Mouse (Mus musculus) heart, postnatal 0 days (tissue): ENCODE data around the gene Gnb2. TPM values are rescaled to one million over a fixed set of nuclear protein-coding genes. Genes with fewer than 3 reads are reported as not detected.

Experiments used
- ATAC-seq: fragments of 200-750 bp; cut with Nextera tagmentation; 2 replicates; pipeline ENCODE4 v1.8.0; 2017; ENCODE audit warnings: low read depth, moderate number of reproducible peaks, moderate library complexity; ENCODE audit not compliant: insufficient read depth
- DNase-seq: peaks from one replicate; pipeline ENCODE4 v3.0.0-alpha.2; 2016; ENCODE audit warnings: low spot score
- H3K27ac ChIP-seq: fragments of 300-500 bp; sonication (generic); 2 replicates; pipeline ENCODE4 v1.5.1; 2014; ENCODE audit warnings: low read depth, mild to moderate bottlenecking
- H3K27me3 ChIP-seq: fragments of 300-500 bp; sonication (generic); 2 replicates; pipeline ENCODE4 v1.6.1; 2014; ENCODE audit warnings: low read length, mixed read lengths; ENCODE audit not compliant: control insufficient read depth, insufficient read depth
- H3K36me3 ChIP-seq: fragments of 300-500 bp; sonication (generic); replicated peaks from 2 replicates; pipeline ENCODE4 v1.6.1; 2014; ENCODE audit warnings: low read length, mixed read lengths; ENCODE audit not compliant: control insufficient read depth, insufficient read depth
- H3K4me1 ChIP-seq: fragments of 300-500 bp; sonication (generic); 2 replicates; pipeline ENCODE4 v1.6.1; 2014; ENCODE audit warnings: antibody characterized with exemption; ENCODE audit not compliant: control insufficient read depth, insufficient read depth
- H3K4me2 ChIP-seq: fragments of 300-500 bp; sonication (generic); 2 replicates; pipeline ENCODE4 v1.6.1; 2014; ENCODE audit warnings: low read depth, mild to moderate bottlenecking, low read length, moderate library complexity
- H3K4me3 ChIP-seq: fragments of 300-500 bp; sonication (generic); 2 replicates; pipeline ENCODE4 v1.5.1; 2014; ENCODE audit warnings: low read depth, low read length
- H3K9ac ChIP-seq: fragments of 300-500 bp; sonication (generic); replicated peaks from 2 replicates; pipeline ENCODE4 v1.6.1; 2014; ENCODE audit warnings: low read depth, low read length, mixed read lengths
- H3K9me3 ChIP-seq: fragments of 300-500 bp; sonication (generic); replicated peaks from 2 replicates; pipeline ENCODE4 v1.6.1; 2016; ENCODE audit warnings: low read length; ENCODE audit not compliant: control insufficient read depth
- CTCF ChIP-seq: IDR thresholded peaks from 2 replicates; pipeline ENCODE4 v1.5.1; 2016; ENCODE audit warnings: antibody characterized with exemption, control low read depth, low read depth
- EP300 ChIP-seq: IDR thresholded peaks from 2 replicates; pipeline ENCODE4 v1.6.1; 2016; ENCODE audit warnings: antibody characterized with exemption, low read depth
- WGBS: fragments of 180-500 bp; shearing (Covaris S2); extraction: QIAGEN DNeasy Blood & Tissue Kit; methylation state at CpG from one replicate; pipeline ENCODE4 v1.1.7; 2014; 5-methylcytosine and 5-hydroxymethylcytosine counted together
- polyA plus RNA-seq: library from polyadenylated mRNA; unstranded; fragments of >200 nt; fragmentation: Nextera tagmentation; extraction: Ambion mirVana; gene quantifications from 2 replicates; pipeline ENCODE4 v1.2.1, GENCODE M21; 2015
- total RNA-seq: library from RNA; depleted of rRNA; stranded (reverse); fragments of >200 nt; gene quantifications from 2 replicates; pipeline ENCODE4 v1.2.3, GENCODE M21; 2014; ENCODE audit warnings: low replicate concordance

The Gnb2 gene
- total and polyA plus RNA-seq, 2 experiments from 2014 or later: 301 to 872 TPM

DNA sequence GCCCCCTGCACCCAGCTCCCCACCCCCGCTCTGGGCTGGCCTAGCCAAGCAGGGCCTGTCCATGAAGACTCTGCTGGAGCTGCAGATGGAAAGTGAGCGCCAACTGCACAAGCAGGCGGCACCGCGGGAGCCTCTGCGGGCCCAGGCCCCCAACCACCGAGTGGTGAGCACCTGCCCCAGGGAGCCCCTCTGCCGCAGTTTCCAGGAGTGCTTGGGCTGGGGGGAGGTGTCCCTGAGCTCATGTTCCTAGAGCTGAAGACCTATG is 9.1 kb downstream of the Gnb2 start:
- Histone ChIP-seq H3K36me3 (peaks cover 99% of the 10 kb centered on the region), H3K27ac (no peak overlapping the region), H3K9me3 (no peaks in the 10 kb centered on the region), H3K4me1 (no peaks in the 10 kb centered on the region), H3K9ac (no peak overlapping the region), H3K4me3 (no peak overlapping the region), H3K27me3 (no peaks in the 10 kb centered on the region), H3K4me2 (no peak overlapping the region)
- TF ChIP-seq EP300 (no peak), CTCF (no peak)
- DNase-seq (no peak), ATAC-seq (no peak)
- WGBS: 82% methylated on average over 4 of the region's 8 CpGs

DNA sequence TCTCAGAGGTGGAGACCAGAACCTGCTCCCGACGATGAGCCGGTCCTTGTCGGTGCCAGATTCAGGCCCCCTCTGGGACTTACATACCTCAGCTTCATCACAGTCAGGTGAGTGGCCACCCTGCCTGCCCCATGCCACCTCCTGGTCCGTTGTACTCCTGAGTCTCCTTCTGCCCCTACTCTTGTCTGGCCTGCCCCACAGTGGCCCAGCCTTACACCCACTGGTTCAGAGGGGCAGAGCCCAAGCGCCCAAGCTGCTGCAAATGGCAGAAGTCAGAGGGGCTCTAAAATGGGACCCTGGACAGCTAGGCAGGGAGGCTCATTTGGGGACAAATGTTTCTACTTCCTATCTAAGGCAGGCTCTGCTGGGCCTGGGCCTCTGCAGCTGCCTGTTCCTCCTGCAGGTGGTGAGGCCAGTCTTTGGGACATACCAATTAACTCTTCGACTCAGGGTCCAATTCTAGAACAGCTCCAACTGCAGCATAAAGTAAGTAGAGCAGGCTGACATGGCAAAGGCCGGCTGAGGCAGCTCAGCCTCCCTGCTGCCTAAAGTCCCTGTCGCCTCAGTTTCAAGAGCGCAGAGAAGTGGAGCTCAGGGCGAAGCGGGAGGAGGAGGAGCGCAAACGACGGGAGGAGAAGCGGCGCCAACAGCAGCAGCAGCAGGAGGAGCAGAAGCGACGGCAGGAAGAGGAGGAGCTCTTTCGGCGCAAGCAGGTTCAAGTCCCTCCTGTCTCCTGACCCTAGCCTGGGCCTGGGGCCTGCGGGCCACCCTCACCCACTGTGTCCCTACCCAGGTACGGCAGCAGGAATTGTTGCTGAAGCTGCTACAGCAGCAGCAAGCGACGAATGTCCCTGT is 9.7 kb downstream of the Gnb2 start:
- no peak for TF ChIP-seq CTCF
- no peak for TF ChIP-seq EP300
- Histone ChIP-seq H3K27ac (no peak overlapping the region), H3K27me3 (no peaks in the 10 kb centered on the region), H3K4me1 (no peaks in the 10 kb centered on the region), H3K9ac (no peak overlapping the region), H3K9me3 (no peaks in the 10 kb centered on the region), H3K4me3 (no peak overlapping the region), H3K4me2 (no peak overlapping the region), H3K36me3 (peaks cover 99% of the 10 kb centered on the region)
- ATAC-seq: no peak
- 75% methylated on average over 25 of the region's 25 CpGs for WGBS
- no peak for DNase-seq

DNA sequence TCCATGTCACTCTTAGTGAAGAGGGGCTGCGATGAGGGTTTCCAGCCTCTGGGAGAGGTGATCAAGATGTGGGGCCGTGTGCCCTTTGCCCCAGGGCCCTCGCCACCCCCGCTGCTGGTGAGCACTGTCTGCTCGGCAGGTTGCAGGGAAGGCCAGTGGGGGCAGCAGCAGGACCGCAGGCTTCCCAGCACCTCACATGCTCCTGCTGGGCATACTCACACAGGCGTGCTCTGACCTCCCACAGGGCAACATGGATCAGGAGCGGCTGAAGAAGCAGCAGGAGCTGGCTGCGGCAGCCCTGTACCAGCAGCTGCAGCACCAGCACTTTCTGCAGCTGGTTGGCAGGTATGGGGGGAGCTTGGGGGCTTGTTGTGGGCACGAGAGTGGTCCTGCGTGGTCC is 10.6 kb downstream of the Gnb2 start:
- Histone ChIP-seq H3K4me1 (no peaks in the 10 kb centered on the region), H3K9me3 (no peaks in the 10 kb centered on the region), H3K27ac (no peak overlapping the region), H3K27me3 (no peaks in the 10 kb centered on the region), H3K4me2 (no peak overlapping the region), H3K9ac (no peak overlapping the region), H3K36me3 (peaks cover 93% of the 10 kb centered on the region), H3K4me3 (no peak overlapping the region)
- DNase-seq (no peak), ATAC-seq (no peak)
- 69% methylated on average over 11 of the region's 11 CpGs for WGBS
- no peak for TF ChIP-seq CTCF
- no peak for TF ChIP-seq EP300

DNA sequence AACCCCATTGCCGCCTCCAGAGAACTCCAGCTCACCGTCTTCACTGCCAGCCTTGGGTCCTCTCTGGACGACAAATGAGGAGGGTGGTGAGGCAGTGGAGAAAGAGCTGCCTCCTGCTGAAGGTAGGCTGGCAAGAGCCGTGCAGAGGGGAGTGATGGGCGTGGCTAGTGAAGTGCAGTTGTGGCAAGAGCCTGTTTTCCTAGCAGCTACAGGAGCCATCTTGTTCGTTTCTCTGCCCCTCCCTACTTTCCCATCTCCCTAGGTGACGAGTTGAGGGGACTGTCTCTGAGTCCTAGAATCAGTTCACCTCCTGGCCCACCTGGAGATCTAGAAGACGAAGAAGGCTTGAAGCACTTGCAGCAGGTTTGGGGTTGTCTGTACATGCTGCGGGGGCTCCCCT is 11.4 kb downstream of the Gnb2 start:
- H3K27ac ChIP-seq: no peak overlapping the region
- ATAC-seq (no peak), DNase-seq (no peak)
- no peak overlapping the region for H3K9ac ChIP-seq
- H3K27me3 ChIP-seq: no peaks in the 10 kb centered on the region
- no peak overlapping the region for H3K4me2 ChIP-seq
- peaks cover 90% of the 10 kb centered on the region for H3K36me3 ChIP-seq
- 76% methylated on average over 9 of the region's 9 CpGs for WGBS
- H3K4me3 ChIP-seq: no peak overlapping the region
- no peak for TF ChIP-seq CTCF
- TF ChIP-seq EP300: no peak
- H3K4me1 ChIP-seq: no peaks in the 10 kb centered on the region
- H3K9me3 ChIP-seq: no peaks in the 10 kb centered on the region

DNA sequence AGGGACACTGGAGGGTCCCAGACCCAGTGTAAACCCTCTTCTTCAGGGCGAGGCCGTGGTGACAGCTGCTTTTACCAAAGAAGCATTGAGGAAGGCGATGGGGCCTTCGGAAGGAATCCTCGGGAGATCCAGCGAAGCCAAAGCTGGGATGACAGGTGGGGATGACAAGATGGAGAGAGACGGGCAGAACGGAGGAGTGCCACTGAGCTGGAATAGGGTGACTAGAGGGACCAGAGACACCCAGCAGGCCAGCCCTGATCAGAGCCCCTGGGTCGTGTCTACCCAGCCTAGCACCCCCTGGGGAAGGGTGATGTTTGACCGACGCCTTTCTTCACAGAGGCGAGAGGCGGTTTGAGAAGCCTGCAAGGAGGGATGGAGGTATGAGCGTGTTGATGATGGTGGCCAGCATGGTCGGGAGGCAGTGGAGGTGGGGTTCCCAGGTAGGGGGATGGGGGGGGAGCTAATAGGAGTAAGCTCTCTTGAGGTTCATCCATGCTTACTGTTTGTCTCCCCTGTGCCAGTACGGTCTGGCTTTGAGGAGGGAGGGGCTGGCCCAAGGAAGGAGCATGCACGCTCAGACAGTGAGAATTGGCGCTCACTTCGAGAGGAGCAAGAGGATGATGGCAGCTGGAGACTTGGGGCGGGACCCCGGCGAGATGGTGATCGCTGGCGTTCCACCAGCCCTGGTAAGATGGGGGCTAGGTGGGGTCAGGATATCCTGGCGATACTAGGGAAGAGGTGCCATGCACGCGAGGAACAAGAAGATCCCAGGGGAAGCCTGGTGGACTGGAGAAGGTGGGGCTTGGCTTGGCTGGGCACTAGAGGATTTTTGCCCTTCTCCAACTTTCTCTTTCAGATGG is 13.4 kb downstream of the Gnb2 start:
- H3K4me3 ChIP-seq: no peak overlapping the region
- no peaks in the 10 kb centered on the region for H3K9me3 ChIP-seq
- no peak overlapping the region for H3K9ac ChIP-seq
- H3K27ac ChIP-seq: no peak overlapping the region
- DNase-seq (no peak), ATAC-seq (no peak)
- WGBS: 89% methylated on average over 27 of the region's 27 CpGs
- no peak for TF ChIP-seq CTCF
- TF ChIP-seq EP300: no peak
- no peaks in the 10 kb centered on the region for H3K27me3 ChIP-seq
- H3K36me3 ChIP-seq: peaks cover 71% of the 10 kb centered on the region
- no peaks in the 10 kb centered on the region for H3K4me1 ChIP-seq
- no peak overlapping the region for H3K4me2 ChIP-seq
